Comparison of ENCODE assay signal across 8 mouse cellular contexts in genomic region chr3:96503083-96503450, GRCm38 (mm10). TPM values are rescaled to one million over a fixed set of nuclear protein-coding genes. Genes with fewer than 3 reads are reported as not detected.
A peak's percentile ranks its signal among the peaks of the same experiment; 100 is the strongest.
DNase-seq lines count a peak whose midpoint lies in the region; ATAC-seq lines count a peak whose summit lies in the region.

No protein-coding gene starts in this region.

- no peaks in the 10 kb centered on the region for H3K9me3 ChIP-seq in forebrain, embryonic 13.5 days (replicated peaks)
- H3K9me3 ChIP-seq in hindbrain, embryonic 10.5 days = no peaks in the 10 kb centered on the region

- no peak overlapping the region for H3K27ac ChIP-seq in forebrain, embryonic 13.5 days
- peak overlapping the region; percentile 69 for H3K27ac ChIP-seq in hindbrain, embryonic 10.5 days

- 2% methylated on average over 7 of the region's 7 CpGs for WGBS in forebrain, embryonic 13.5 days
- under 1% methylated on average over 7 of the region's 7 CpGs for WGBS in hindbrain, embryonic 10.5 days

- DNase-seq in MN1 (ENCODE audit: low spot score) = peak; percentile 82
- peak; percentile 82 for DNase-seq in c-Kit-positive CD71-positive TER-119-positive erythroid progenitor cells, embryonic 14.5 days (ENCODE audit: low spot score)
- peak; percentile 85 for DNase-seq in hindbrain, embryonic 10.5 days (ENCODE audit: low spot score)
- DNase-seq in layer of hippocampus, adult 9-10 months (ENCODE audit: low spot score) = peak; percentile 53
- peak; percentile 85 for DNase-seq in lung, postnatal 25 days (ENCODE audit: low spot score)
- peak; percentile 91 for DNase-seq in retina, postnatal 1 day
- DNase-seq in urinary bladder, postnatal 36 days (ENCODE audit: low spot score in 2 of 2) = peak; percentile 69 to 73

- H3K36me3 ChIP-seq in forebrain, embryonic 13.5 days (ENCODE audit: poor library complexity, severe bottlenecking) = no peaks in the 10 kb centered on the region
- H3K36me3 ChIP-seq in hindbrain, embryonic 10.5 days = no peaks in the 10 kb centered on the region

- no peaks in the 10 kb centered on the region for H3K27me3 ChIP-seq in forebrain, embryonic 13.5 days
- no peaks in the 10 kb centered on the region for H3K27me3 ChIP-seq in hindbrain, embryonic 10.5 days (ENCODE audit: insufficient read depth, poor library complexity, severe bottlenecking)

- H3K9ac ChIP-seq in forebrain, embryonic 13.5 days = peak overlapping the region; percentile 66

- H3K4me3 ChIP-seq in forebrain, embryonic 13.5 days = peak overlapping the region; percentile 65
- peak overlapping the region; percentile 68 for H3K4me3 ChIP-seq in hindbrain, embryonic 10.5 days

- no peak for ATAC-seq in forebrain, embryonic 13.5 days

- H3K4me1 ChIP-seq in forebrain, embryonic 13.5 days = peaks cover 10% of the 10 kb centered on the region
- peaks cover 11% of the 10 kb centered on the region; the same call in 1 of the 2 replicates for H3K4me1 ChIP-seq in hindbrain, embryonic 10.5 days (replicated peaks)

- H3K4me2 ChIP-seq in forebrain, embryonic 13.5 days = peak overlapping the region; percentile 93

RNA-seq across cellular contexts. Expression of gene Hfe2, which starts 21.9 kb away (rescaled TPM):
- polyA plus RNA-seq in forebrain, embryonic 13.5 days (2015; fragmentation: Nextera tagmentation; extraction: Ambion mirVana) = 0.25 and 0.36 TPM in 2 replicates
- polyA plus RNA-seq in hindbrain, embryonic 10.5 days (2016; fragmentation: Nextera tagmentation; extraction: Ambion mirVana) = 0.89 and 2.2 TPM in 2 replicates

RNA-seq across cellular contexts. Expression of gene BC107364, which starts 51.0 kb away (rescaled TPM):
- not detected in 2 replicates for polyA plus RNA-seq in forebrain, embryonic 13.5 days (2015; fragmentation: Nextera tagmentation; extraction: Ambion mirVana)
- 0.25 TPM in 1 of 2 replicates, not detected in the other for polyA plus RNA-seq in hindbrain, embryonic 10.5 days (2016; fragmentation: Nextera tagmentation; extraction: Ambion mirVana)

RNA-seq across cellular contexts. Expression of gene Txnip, which starts 54.7 kb away (rescaled TPM):
- polyA plus RNA-seq in forebrain, embryonic 13.5 days (2015; fragmentation: Nextera tagmentation; extraction: Ambion mirVana) = 49.1 and 51.0 TPM in 2 replicates
- 36.3 and 38.1 TPM in 2 replicates for polyA plus RNA-seq in hindbrain, embryonic 10.5 days (2016; fragmentation: Nextera tagmentation; extraction: Ambion mirVana)
